9 mouse cellular contexts compared by ENCODE assay signal in the genomic region with DNA sequence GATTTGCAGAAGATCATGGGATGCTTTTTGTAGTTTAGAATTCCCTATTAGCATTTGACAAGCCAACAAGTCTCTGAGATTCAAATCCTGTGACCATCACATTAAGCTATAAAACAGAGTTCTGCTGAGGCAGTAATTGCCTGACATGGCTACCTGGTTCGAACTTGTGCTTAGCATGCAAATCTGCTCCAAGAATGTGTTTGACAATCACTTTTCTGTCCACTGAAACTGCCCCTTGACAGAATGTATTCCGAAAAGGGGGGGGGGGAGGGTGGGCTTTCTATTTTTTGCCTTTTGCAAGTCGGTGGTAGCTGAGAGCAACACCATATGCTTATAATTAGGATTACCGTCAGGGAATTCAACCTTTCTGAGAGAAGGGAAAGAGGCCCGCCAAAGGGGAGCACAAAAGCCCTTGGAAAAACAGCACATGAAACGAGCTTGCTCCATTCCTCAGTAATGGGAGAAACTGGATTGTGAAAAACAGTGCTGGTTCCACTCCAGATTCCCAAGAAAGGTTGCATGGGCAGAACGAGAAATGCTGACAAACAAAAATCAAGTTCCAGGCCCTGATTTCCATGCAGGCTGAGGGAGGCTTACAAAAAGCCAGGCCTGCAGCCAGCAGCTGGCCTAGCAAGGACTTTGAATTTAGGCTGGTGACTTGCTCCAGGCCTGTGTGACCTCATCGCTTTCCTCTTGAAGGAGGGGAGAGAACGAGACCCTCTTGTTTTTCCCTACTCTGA.
DNase-seq lines count a peak whose midpoint lies in the region; ATAC-seq and TF ChIP-seq lines count a peak whose summit lies in the region.
"Had no signal": no experiment of that assay in that cellular context is flagged by ENCODE, and none has a peak within 500 bp of the region (broad histone marks: within the 10 kb centered on the region; RNA-seq: fewer than 3 reads in every experiment).

No protein-coding gene starts in this region.

- H3K36me3 ChIP-seq in intestine, embryonic 14.5 days (ENCODE audit: control insufficient read depth, insufficient read depth, low read length): no peaks in the 10 kb centered on the region
- H3K36me3 ChIP-seq in intestine, postnatal 0 days (ENCODE audit: control insufficient read depth, insufficient read depth): no peaks in the 10 kb centered on the region
- no peaks in the 10 kb centered on the region for H3K36me3 ChIP-seq in forebrain, embryonic 14.5 days (ENCODE audit: control insufficient read depth, insufficient read depth, low read length)
- no peaks in the 10 kb centered on the region for H3K36me3 ChIP-seq in hindbrain, embryonic 13.5 days
- H3K36me3 ChIP-seq: liver, embryonic 13.5 days had no signal

- no peak overlapping the region for H3K4me2 ChIP-seq in intestine, embryonic 14.5 days (ENCODE audit: low read length)
- no peak overlapping the region for H3K4me2 ChIP-seq in intestine, postnatal 0 days (replicated peaks; ENCODE audit: low read depth)
- no peak overlapping the region for H3K4me2 ChIP-seq in forebrain, embryonic 14.5 days (ENCODE audit: low read length)
- H3K4me2 ChIP-seq in hindbrain, embryonic 13.5 days: no peak overlapping the region
- H3K4me2 ChIP-seq: liver, embryonic 13.5 days had no signal

- no peak for TF ChIP-seq CTCF in intestine, postnatal 0 days (IDR thresholded peaks at IDR 0.05; ENCODE audit: low read depth)

- intact Hi-C loops in left cerebral cortex, postnatal 25 days (cut with DNase I): no loop called here

- H3K9ac ChIP-seq in intestine, embryonic 14.5 days (ENCODE audit: low read length): no peak overlapping the region
- H3K9ac ChIP-seq in intestine, postnatal 0 days (ENCODE audit: low read depth, low read length): no peak overlapping the region
- H3K9ac ChIP-seq in forebrain, embryonic 14.5 days (ENCODE audit: low read length): no peak overlapping the region
- no peak overlapping the region; the same call in 1 of the 2 replicates for H3K9ac ChIP-seq in hindbrain, embryonic 13.5 days
- H3K9ac ChIP-seq: liver, embryonic 13.5 days had no signal

- WGBS in intestine, embryonic 14.5 days: 38% methylated on average over 9 of the region's 9 CpGs
- WGBS in intestine, postnatal 0 days: 49% methylated on average over 9 of the region's 9 CpGs
- 5% methylated on average over 9 of the region's 9 CpGs for WGBS in forebrain, embryonic 14.5 days
- 30% methylated on average over 9 of the region's 9 CpGs for WGBS in hindbrain, embryonic 13.5 days

- no peaks in the 10 kb centered on the region for H3K27me3 ChIP-seq in intestine, embryonic 14.5 days (replicated peaks; ENCODE audit: control insufficient read depth, insufficient read depth, low read length)
- no peaks in the 10 kb centered on the region for H3K27me3 ChIP-seq in intestine, postnatal 0 days (replicated peaks; ENCODE audit: control insufficient read depth, insufficient read depth, low read length)
- H3K27me3 ChIP-seq in forebrain, embryonic 14.5 days (replicated peaks; ENCODE audit: control insufficient read depth, insufficient read depth, low read length): no peaks in the 10 kb centered on the region
- H3K27me3 ChIP-seq in hindbrain, embryonic 13.5 days: no peaks in the 10 kb centered on the region
- H3K27me3 ChIP-seq: liver, embryonic 13.5 days had no signal

- H3K27ac ChIP-seq in intestine, embryonic 14.5 days (ENCODE audit: low read depth): peak overlapping the region; percentile 67
- no peak overlapping the region for H3K27ac ChIP-seq in intestine, postnatal 0 days (ENCODE audit: low read depth, low read length)
- H3K27ac ChIP-seq in forebrain, embryonic 14.5 days (ENCODE audit: low read depth, low read length): peak overlapping the region; percentile 63
- peak overlapping the region; percentile 60 for H3K27ac ChIP-seq in hindbrain, embryonic 13.5 days
- H3K27ac ChIP-seq: liver, embryonic 13.5 days had no signal

- H3K4me3 ChIP-seq in intestine, embryonic 14.5 days (ENCODE audit: low read depth, low read length): no peak overlapping the region
- no peak overlapping the region for H3K4me3 ChIP-seq in intestine, postnatal 0 days (ENCODE audit: low read depth, low read length)
- H3K4me3 ChIP-seq in forebrain, embryonic 14.5 days (ENCODE audit: low read depth, low read length): no peak overlapping the region
- no peak overlapping the region for H3K4me3 ChIP-seq in hindbrain, embryonic 13.5 days
- H3K4me3 ChIP-seq: liver, embryonic 13.5 days had no signal

- no peaks in the 10 kb centered on the region; the same call in 1 of the 2 replicates for H3K4me1 ChIP-seq in intestine, embryonic 14.5 days (replicated peaks; ENCODE audit: control insufficient read depth, insufficient read depth, low read length)
- no peaks in the 10 kb centered on the region for H3K4me1 ChIP-seq in intestine, postnatal 0 days (replicated peaks; ENCODE audit: control insufficient read depth, insufficient read depth, low read length)
- 0 out of 2 replicates have a peak, but pooled peaks cover 2% of the 10 kb centered on the region for H3K4me1 ChIP-seq in forebrain, embryonic 14.5 days (ENCODE audit: control insufficient read depth, insufficient read depth, low read length)
- H3K4me1 ChIP-seq in hindbrain, embryonic 13.5 days (replicated peaks): peaks cover 7% of the 10 kb centered on the region; the same call in 1 of the 2 replicates
- H3K4me1 ChIP-seq: liver, embryonic 13.5 days had no signal

- no peaks in the 10 kb centered on the region for H3K9me3 ChIP-seq in intestine, embryonic 14.5 days (ENCODE audit: control insufficient read depth, low read length)
- H3K9me3 ChIP-seq in intestine, postnatal 0 days (ENCODE audit: control insufficient read depth): no peaks in the 10 kb centered on the region
- no peaks in the 10 kb centered on the region for H3K9me3 ChIP-seq in forebrain, embryonic 14.5 days (replicated peaks; ENCODE audit: control insufficient read depth, low read length)
- no peaks in the 10 kb centered on the region for H3K9me3 ChIP-seq in hindbrain, embryonic 13.5 days
- H3K9me3 ChIP-seq: liver, embryonic 13.5 days had no signal

- no peak for DNase-seq in intestine, embryonic 14.5 days (ENCODE audit: low spot score)
- DNase-seq in forebrain, embryonic 14.5 days (ENCODE audit: low spot score): peak; percentile 83
- DNase-seq in left cerebral cortex, postnatal 25 days (ENCODE audit: low spot score in 2 of 2): peak; percentile 14 to 21
- DNase-seq in neural tube, embryonic 10.5 days (ENCODE audit: extremely low spot score, low spot score): peak; percentile 58
- no peak for DNase-seq in thymus, postnatal 14 days
- DNase-seq: liver, embryonic 13.5 days had no signal

- ATAC-seq in intestine, embryonic 14.5 days (replicated peaks; ENCODE audit: low FRiP score, low TSS enrichment, low read depth): no peak
- no peak for ATAC-seq in intestine, postnatal 0 days
- ATAC-seq in forebrain, embryonic 14.5 days: peak; percentile 89
- peak; percentile 39; the same call in 1 of the 2 replicates for ATAC-seq in hindbrain, embryonic 13.5 days (ENCODE audit: low FRiP score)
- ATAC-seq in erythroid progenitor cell, adult 5-6 weeks (replicated peaks; ENCODE audit: low FRiP score, poor library complexity, severe bottlenecking): no peak

Comparison
In these comparisons a context has a peak if more than half of its experiments do, and no peak if none do; other contexts are left out.
1. ATAC-seq: peak in forebrain, embryonic 14.5 days (single experiment) and hindbrain, embryonic 13.5 days (single experiment); none in intestine, embryonic 14.5 days (single experiment), intestine, postnatal 0 days (single experiment) and erythroid progenitor cell, adult 5-6 weeks (single experiment).
2. DNase-seq: peak in forebrain, embryonic 14.5 days (single experiment), left cerebral cortex, postnatal 25 days (2 of 2) and neural tube, embryonic 10.5 days (single experiment); none in intestine, embryonic 14.5 days (single experiment) and thymus, postnatal 14 days (single experiment).